Mouse (Mus musculus): ENCODE data around the gene Gm1123. TPM values are rescaled to one million over a fixed set of nuclear protein-coding genes. Genes with fewer than 3 reads are reported as not detected.
A peak's percentile ranks its signal among the peaks of the same experiment; 100 is the strongest.

Gm1123 gene
- polyA plus RNA-seq, 1 experiment from 2014 or later, result not detected

- Histone ChIP-seq H3K9me3 (replicated peaks) (no peaks in the 10 kb centered on the region), H3K4me3 (replicated peaks) (peak overlapping the region; percentile 39), H3K4me2 (replicated peaks) (peak overlapping the region; percentile 62), H3K27ac (replicated peaks) (no peak overlapping the region), H3K9ac (no peak overlapping the region), H3K27me3 (peaks cover 73% of the 10 kb centered on the region), H3K4me1 (peaks cover 9% of the 10 kb centered on the region; the same call in 1 of the 2 replicates), H3K36me3 (no peaks in the 10 kb centered on the region)
- WGBS, result 1% methylated on average over 34 of the region's 40 CpGs
- peak; percentile 41; the same call in 1 of the 2 replicates for ATAC-seq (ENCODE audit: insufficient number of reproducible peaks, low FRiP score, low TSS enrichment, low read depth)
These were observed 62.4 kb downstream of the Gm1123 start for GRCm38 (mm10) chr9:98973101-98973521.

- Histone ChIP-seq H3K4me3 (replicated peaks) (peak overlapping the region; percentile 12; the same call in 1 of the 2 replicates), H3K27me3 (peaks cover 80% of the 10 kb centered on the region), H3K9ac (no peak overlapping the region), H3K36me3 (no peaks in the 10 kb centered on the region), H3K4me1 (peaks cover 5% of the 10 kb centered on the region), H3K9me3 (replicated peaks) (no peaks in the 10 kb centered on the region), H3K27ac (replicated peaks) (no peak overlapping the region), H3K4me2 (replicated peaks) (peak overlapping the region; percentile 38; the same call in 1 of the 2 replicates)
- ATAC-seq (ENCODE audit: insufficient number of reproducible peaks, low FRiP score, low TSS enrichment, low read depth), result 0 out of 2 replicates have a peak, but pooled peaks have one; percentile 39
- WGBS, result 2% methylated on average over 18 of the region's 18 CpGs
These were observed 70.4 kb downstream of the Gm1123 start for GRCm38 (mm10) chr9:98965084-98965483.

- Histone ChIP-seq H3K27ac (replicated peaks) (no peak overlapping the region), H3K4me3 (replicated peaks) (no peak overlapping the region), H3K4me1 (peaks cover 5% of the 10 kb centered on the region), H3K4me2 (replicated peaks) (no peak overlapping the region), H3K9ac (no peak overlapping the region), H3K36me3 (no peaks in the 10 kb centered on the region), H3K9me3 (replicated peaks) (no peaks in the 10 kb centered on the region), H3K27me3 (peaks cover 83% of the 10 kb centered on the region)
- no peak for ATAC-seq (ENCODE audit: insufficient number of reproducible peaks, low FRiP score, low TSS enrichment, low read depth)
- 11% methylated on average over 18 of the region's 18 CpGs for WGBS
These were observed 71.9 kb downstream of the Gm1123 start for GRCm38 (mm10) chr9:98963661-98964060.

DNA sequence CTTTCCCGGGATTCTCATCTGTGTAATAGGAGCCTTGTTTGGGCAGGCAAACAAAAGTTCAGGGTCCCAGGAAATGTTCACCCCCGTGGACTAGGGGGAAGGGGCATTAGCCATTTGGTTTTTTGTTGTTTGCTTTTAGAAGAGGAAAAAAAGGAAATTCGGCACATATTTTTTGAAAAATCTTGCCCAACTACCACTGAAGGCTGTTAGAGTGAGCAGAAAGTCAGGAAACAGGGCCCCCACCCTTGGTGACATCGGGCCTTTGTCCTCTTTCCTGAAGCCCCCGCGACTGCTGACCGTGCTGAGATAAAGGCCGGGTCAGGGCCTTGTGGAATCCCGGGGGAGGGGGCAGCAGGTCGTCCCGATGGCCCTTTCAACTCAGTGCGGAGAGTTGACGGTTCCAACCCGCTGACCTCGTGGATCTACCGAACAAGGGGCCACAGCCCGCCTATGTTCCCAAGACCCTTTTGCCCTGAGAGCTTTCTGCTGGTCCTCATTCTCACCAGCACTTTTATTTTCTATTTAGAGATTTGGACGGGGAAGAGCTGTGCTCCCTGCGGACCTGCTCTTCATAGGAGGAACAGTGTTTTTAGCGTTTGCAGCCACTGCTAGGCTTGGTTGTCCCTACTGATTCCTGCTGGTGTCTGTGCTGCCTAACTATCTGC lies 72.9 kb downstream of the Gm1123 start:
- Histone ChIP-seq H3K36me3 (no peaks in the 10 kb centered on the region), H3K27me3 (peaks cover 92% of the 10 kb centered on the region), H3K9ac (no peak overlapping the region), H3K27ac (replicated peaks) (no peak overlapping the region), H3K4me1 (peaks cover 5% of the 10 kb centered on the region), H3K4me3 (replicated peaks) (no peak overlapping the region), H3K9me3 (replicated peaks) (no peaks in the 10 kb centered on the region), H3K4me2 (replicated peaks) (no peak overlapping the region)
- 4% methylated on average over 20 of the region's 20 CpGs for WGBS
- ATAC-seq (ENCODE audit: insufficient number of reproducible peaks, low FRiP score, low TSS enrichment, low read depth), result no peak

GRCm38 (mm10) chr9:98961591-98962477 lies 73.7 kb downstream of the Gm1123 start:
- no peaks in the 10 kb centered on the region for H3K9me3 ChIP-seq (replicated peaks)
- H3K27me3 ChIP-seq, result peaks cover 91% of the 10 kb centered on the region
- no peak overlapping the region for H3K9ac ChIP-seq
- ATAC-seq (ENCODE audit: insufficient number of reproducible peaks, low FRiP score, low TSS enrichment, low read depth), result no peak
- no peak overlapping the region for H3K27ac ChIP-seq (replicated peaks)
- peaks cover 9% of the 10 kb centered on the region for H3K4me1 ChIP-seq
- WGBS, result 13% methylated on average over 22 of the region's 22 CpGs
- no peaks in the 10 kb centered on the region for H3K36me3 ChIP-seq
- H3K4me2 ChIP-seq (replicated peaks), result no peak overlapping the region
- no peak overlapping the region for H3K4me3 ChIP-seq (replicated peaks)

- Histone ChIP-seq H3K4me3 (replicated peaks) (no peak overlapping the region), H3K9ac (no peak overlapping the region), H3K36me3 (no peaks in the 10 kb centered on the region), H3K27ac (replicated peaks) (no peak overlapping the region), H3K9me3 (replicated peaks) (no peaks in the 10 kb centered on the region), H3K4me1 (peaks cover 24% of the 10 kb centered on the region), H3K27me3 (peaks cover 95% of the 10 kb centered on the region), H3K4me2 (replicated peaks) (no peak overlapping the region)
- 17% methylated on average over 5 of the region's 5 CpGs for WGBS
- ATAC-seq (ENCODE audit: insufficient number of reproducible peaks, low FRiP score, low TSS enrichment, low read depth), result no peak
These were observed 75.2 kb downstream of the Gm1123 start for GRCm38 (mm10) chr9:98960348-98960747.

- no peak for ATAC-seq (ENCODE audit: insufficient number of reproducible peaks, low FRiP score, low TSS enrichment, low read depth)
- H3K27ac ChIP-seq (replicated peaks), result no peak overlapping the region
- H3K4me2 ChIP-seq (replicated peaks), result no peak overlapping the region
- H3K4me3 ChIP-seq (replicated peaks), result no peak overlapping the region
- H3K9me3 ChIP-seq (replicated peaks), result no peaks in the 10 kb centered on the region
- peaks cover 25% of the 10 kb centered on the region for H3K4me1 ChIP-seq
- no peaks in the 10 kb centered on the region for H3K36me3 ChIP-seq
- peaks cover 95% of the 10 kb centered on the region for H3K27me3 ChIP-seq
- H3K9ac ChIP-seq, result no peak overlapping the region
- 27% methylated on average over 3 of the region's 3 CpGs for WGBS
These were observed 75.7 kb downstream of the Gm1123 start for GRCm38 (mm10) chr9:98959851-98960250.

DNA sequence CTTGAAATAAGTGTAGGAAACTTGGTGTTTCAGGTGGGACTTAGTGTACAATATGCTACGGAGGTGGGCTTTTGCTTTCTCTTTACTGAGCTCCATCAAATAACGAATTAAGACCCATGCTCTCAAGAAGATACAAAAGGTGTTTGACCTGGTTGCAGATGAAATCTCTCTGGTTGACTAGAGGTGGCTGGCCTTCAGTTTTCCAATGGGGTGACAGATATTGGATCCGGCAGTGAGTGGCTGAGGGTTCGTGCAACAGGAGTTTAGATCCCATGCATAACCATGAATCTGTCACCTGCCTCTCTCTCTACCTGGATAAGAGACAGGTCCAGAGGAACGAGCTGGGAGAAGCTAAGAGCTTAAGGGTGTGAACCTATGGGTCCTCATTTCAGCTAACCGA lies 76.9 kb downstream of the Gm1123 start:
- Histone ChIP-seq H3K27ac (replicated peaks) (no peak overlapping the region), H3K27me3 (peaks cover 97% of the 10 kb centered on the region), H3K4me1 (peaks cover 28% of the 10 kb centered on the region), H3K4me2 (replicated peaks) (no peak overlapping the region), H3K9ac (no peak overlapping the region), H3K9me3 (replicated peaks) (no peaks in the 10 kb centered on the region), H3K36me3 (no peaks in the 10 kb centered on the region), H3K4me3 (replicated peaks) (peak overlapping the region; percentile 8; the same call in 1 of the 2 replicates)
- ATAC-seq (ENCODE audit: insufficient number of reproducible peaks, low FRiP score, low TSS enrichment, low read depth), result no peak
- 12% methylated on average over 6 of the region's 6 CpGs for WGBS

DNA sequence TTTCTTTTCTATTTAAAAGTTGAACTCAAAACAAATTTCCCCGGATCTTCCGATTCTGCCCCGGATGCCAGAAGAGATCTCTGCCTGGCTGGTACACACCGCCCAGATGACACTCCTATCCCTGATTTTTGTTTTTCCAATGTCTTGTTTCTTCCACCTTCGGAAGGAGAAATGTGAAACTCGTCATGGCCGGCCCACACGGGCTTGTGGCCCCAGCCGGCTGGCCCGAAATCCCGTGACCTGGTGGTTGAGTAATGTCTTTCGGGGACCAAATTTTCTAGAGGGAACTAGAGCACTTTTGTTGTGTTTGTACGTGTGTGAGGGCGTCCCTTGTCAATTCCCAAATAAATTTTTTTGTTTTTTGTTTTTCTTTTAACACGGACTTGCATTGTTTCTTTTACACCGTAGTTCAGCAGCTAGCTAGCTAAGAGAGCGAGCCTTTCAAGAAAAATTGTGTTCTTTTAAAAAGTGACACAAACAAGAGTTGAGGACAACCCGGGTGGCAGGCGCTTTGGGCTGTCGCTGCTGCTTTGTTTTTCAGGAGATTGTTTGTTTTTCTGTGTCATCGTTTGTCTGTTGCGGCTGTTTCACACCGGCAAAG lies 77.7 kb downstream of the Gm1123 start:
- peak overlapping the region; percentile 88; the same call in 1 of the 2 replicates for H3K4me2 ChIP-seq (replicated peaks)
- H3K27ac ChIP-seq (replicated peaks), result no peak overlapping the region
- peak overlapping the region; percentile 50 for H3K4me3 ChIP-seq (replicated peaks)
- peaks cover 28% of the 10 kb centered on the region for H3K4me1 ChIP-seq
- H3K27me3 ChIP-seq, result peaks cover 97% of the 10 kb centered on the region
- H3K9ac ChIP-seq, result no peak overlapping the region
- no peak for ATAC-seq (ENCODE audit: insufficient number of reproducible peaks, low FRiP score, low TSS enrichment, low read depth)
- H3K36me3 ChIP-seq, result no peaks in the 10 kb centered on the region
- WGBS, result 3% methylated on average over 23 of the region's 23 CpGs
- no peaks in the 10 kb centered on the region for H3K9me3 ChIP-seq (replicated peaks)

Measured in embryonic facial prominence, embryonic 15.5 days (tissue).